Mouse (Mus musculus) brain, adult 2 months (tissue): ENCODE results near the gene B3galt5.

Experiments used
- DNase-seq: peaks from one replicate; pipeline ENCODE4 v3.0.0; 2011; ENCODE audit warnings: low read depth, low spot score

The B3galt5 gene

DNA sequence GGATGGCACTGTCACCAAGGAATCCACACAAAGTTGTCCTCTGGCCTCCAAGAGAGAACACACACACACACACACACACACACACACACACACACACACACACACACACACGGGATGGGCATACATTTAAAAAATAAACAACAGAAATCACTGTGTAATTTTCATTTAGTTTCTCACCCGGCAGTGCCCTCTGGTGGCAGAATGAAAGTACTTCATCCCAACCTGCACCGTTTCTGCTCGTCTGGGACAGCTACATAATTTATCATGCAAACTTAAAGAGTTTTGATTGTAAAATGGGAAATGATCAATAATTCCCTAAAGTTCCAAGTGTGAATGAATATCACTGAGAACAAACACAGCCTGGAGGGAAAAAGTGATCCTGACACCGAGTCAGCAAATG, 105.7 kb downstream of the B3galt5 start:
- peak; percentile 62 for DNase-seq

DNA sequence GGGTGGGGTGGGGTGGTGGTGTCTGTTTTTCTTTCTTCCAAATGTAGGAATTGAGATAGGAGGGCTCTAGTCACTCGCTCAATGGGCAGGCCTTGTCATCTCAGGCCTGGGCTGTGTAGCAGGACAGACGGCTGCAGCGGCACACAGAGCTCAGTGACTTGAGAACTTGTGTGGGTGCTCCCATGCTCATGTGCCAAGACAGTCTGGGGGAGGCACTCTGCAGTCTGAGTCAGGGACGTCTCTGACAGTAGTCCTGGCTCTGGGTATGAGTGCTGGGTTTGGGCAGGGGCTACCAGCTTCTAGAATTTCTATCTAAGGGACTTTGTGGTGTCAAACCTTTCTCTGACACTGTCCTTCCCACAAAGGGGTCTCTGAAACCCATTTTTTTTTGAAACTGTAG, 106.3 kb downstream of the B3galt5 start:
- peak; percentile 72 for DNase-seq

DNA sequence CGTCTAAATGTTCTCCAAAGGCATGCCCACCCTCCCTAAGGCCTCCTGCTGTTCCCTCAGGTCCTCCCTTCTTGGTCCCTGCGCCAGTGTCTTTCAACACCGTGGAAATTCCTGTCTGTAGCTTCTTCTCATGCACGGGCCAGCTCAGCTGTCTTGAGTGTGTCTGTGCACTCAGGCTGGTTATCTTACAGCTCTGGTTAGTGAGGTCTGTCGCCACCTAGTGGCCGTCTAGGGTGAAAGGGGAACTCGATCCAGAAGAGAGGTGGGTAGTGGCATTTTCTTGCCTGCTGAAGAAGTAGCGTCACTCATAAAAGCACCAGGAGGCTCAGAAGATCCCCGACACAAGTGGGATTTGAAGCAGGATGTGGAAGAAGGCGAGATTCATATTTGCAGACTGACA, 109.5 kb downstream of the B3galt5 start:
- DNase-seq, result peak; percentile 93

DNA sequence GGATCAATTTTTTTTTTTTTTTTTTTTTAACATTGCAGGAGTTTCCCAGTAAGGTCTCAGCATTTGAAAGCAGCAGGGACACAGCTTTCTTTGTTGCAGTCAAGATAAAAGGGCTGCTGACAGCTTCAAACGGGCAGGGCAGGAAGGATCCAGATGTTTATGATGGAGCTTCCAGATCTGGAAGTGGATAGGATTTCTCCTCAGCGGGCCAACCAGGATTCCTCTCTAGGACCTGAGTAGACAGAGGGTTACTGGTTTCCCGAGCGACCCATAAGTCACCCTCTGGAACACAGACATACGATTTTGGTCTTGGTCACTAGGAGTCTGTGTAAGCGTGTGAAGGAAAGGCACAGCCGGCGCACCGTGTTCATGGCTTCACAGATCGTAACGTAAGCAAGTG, 112.5 kb downstream of the B3galt5 start:
- DNase-seq, result no peak

DNA sequence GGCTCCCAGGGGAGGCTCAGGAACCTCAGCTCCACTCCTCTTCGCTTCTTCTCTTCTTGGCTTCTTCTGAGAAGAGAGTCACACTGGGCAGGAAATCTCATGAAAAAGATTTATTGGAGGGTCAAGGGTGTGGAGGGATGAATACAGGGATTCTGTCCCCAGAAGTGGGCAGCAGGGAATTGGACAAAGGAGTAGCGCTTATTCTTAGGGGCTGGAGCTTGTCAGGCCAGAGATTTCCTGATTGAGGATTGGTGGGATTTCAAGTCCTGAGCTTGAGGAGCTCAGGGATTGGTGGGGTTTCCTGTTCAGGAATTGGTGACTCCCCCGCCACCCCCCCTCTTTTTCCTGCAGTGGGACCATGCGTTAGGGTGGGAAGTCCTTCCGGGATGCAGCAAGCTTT, 113.2 kb downstream of the B3galt5 start:
- DNase-seq, result no peak

DNA sequence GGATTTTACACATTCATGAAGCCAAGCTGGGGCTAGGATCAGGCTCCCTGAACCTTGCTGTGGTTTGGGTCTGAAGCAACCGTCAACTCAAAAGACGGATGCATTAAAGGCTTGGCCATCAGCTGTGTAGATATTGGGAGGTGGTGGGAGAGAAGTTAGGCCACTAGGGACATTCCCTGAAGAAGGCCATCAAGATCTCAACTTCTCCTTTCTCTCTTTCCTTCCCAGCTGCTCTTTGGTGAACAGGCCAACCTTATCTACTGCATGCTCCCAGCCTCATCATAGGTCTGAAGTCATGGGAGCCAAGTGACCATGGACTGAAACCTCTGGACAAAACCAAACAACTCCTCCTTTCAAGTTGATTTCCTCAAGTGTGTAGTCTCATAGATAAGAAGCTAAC, 115.9 kb downstream of the B3galt5 start:
- no peak for DNase-seq

DNA sequence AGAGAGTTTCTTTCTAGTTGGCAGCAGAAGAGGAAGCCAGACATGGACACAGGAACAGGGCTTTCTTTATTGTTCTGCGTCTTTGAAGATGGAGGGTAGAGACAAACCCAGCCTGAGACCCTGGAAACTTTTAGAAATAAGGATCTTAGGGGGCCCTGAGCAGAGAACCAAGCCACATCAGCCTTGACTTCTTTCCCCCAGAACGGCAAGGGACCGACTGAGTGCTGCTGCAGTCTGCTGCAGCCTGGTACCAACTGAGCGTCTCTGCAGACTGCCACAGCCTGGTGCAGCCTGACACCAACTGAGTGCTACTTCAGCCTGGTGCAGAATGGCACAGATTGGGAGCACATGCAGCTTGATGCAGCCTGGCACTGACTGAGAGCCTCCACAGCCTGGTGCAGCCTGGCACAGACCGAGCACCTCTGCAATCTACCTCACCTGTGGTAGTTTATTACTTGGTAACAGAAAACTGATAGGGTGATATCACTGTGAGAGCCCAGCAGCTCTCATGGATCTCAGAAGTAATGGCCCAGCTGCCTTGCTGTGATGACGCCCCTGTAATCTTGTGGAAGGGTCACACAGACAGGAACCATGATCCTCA, 117.8 kb downstream of the B3galt5 start:
- no peak for DNase-seq

DNA sequence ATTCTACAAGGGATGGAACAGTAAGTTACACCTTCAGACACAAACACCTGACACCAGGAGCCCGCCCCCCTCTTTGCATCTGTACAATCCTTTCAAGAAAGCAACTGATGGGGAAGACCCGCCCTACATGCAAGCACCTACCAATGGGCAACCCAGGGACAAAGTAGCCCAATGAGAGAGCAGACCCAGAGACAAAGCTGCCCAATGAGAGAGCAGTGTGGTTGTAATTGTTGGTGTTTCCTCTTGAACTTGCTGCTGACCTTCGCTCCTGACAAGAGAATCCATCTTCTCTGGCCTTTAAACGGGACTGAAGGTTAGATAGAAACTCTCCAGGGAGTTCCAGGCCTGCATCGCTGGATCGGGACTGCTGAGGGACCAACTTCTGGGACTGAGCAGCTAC, 118.4 kb downstream of the B3galt5 start:
- no peak for DNase-seq

DNA sequence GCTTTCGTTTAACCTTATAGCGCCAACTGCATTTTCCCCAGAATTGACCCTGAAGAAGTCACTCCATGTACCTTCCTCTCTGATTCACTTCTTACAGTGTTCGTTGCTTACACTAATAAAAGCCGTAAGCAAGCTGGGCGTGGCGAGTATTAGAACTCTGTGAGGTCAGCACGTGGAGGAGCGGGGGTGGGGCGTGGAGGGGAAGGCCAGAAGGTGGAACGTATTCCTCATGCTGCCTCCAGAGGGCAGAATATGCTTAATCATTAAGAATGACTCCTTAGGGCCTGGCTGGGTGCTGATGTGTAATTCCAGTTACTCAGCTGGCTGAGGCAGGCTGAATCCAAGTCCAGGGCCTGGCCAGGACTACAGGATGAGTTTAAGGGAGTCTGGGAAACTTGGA, 122.3 kb downstream of the B3galt5 start:
- peak; percentile 78 for DNase-seq

DNA sequence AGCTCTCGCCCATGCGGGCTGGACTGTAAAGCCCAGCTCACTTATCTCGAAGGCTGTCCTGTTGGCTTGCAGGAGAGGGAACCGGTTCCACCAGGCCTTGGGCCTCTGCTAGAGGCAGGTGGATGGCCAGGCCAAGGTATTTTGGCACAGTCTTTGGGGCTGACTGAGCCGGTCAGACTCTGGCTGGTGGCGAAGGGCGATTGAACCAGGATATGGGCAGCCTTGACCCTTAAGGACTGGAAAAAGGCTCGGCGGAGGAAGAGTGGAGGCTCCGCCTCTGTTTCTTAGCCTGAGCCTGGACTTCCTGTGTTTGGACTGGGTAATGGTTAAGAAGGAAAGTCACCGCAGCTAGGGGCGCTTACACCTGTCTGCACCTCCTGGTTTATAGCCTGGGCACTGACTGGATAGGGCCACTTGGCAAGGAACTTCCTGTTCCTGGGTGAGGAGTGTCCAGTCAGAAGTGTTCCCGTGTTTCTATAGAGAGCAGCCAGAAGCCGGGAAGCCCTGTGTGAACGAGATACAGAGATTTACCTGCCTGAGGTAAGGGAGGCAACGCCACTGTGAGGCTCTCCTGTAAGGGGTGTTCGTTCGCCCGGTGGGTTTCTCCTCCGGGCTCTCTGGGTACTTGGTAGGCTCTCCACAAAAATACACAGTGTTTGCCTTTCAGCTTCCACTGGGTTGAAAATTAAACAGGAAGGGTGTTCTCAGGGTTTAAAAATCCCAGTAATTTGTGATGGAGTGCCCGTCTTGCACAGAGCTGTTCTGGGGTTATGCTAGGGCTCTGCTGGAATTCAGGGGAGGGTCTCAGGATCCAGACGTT, 125.9 kb downstream of the B3galt5 start:
- DNase-seq, result no peak

DNA sequence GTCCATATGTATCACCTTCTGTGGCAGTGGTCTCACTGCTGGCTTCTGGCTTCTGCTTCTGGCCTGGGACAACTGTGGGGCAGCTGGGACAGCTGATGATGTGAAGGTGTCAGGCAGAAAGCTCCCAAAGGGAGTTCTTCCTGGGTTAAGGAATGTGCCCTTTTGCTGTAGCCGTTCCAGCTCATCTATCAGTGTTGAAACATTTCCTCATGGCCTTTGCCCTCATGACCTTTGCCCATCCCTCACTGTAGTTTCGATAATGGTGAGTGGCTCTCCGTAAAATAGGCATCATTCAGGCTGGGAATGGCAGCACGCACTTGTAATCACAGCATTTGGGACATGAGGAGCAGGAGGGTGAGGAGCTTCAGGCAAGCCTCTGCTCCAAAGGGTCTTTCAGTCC, 127.3 kb downstream of the B3galt5 start:
- no peak for DNase-seq

DNA sequence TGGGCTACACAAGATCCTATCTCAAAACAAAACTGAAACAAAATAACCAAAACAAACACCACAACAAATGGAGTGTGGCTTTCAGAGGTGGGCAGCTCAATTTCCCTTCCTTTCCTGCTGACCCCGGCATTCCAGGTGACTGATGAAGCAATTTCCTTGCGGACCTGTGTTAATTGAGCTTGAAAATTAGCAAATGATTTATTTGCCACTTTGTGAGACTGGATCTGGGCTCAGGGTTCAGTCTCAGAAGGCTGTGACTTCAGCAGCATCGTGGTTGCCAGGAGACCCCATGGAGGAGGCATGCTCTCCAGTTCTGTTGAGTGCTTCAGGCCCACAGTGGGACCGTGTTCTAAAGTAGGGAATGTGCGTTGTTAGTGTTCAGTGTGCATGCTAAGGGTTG, 127.7 kb downstream of the B3galt5 start:
- no peak for DNase-seq

DNA sequence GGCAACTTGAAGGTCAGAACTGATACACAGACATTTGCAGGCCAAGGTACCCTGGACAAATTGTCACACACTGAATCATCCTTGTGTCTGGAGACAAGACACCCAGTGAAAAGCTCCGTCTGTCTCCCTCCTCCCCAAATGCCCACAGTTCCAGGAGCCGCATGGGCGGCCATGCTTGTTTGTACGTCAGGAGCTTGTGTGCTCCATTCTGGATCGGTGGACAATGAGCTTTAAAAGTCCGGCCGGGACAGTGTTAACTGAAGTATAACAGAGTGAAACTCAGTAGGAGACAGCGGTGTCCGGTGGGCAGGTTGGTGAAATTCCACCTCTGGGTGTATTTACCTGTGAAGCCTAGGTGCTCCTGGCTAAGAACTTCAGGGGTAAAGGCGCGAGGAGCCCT, 129.3 kb downstream of the B3galt5 start:
- DNase-seq, result no peak
